Mouse (Mus musculus) brain, embryonic 18.5 days (tissue): ENCODE results near the gene Rab20.

ENCODE experiments used
- DNase-seq: peaks from one replicate; pipeline ENCODE4 v3.0.0-alpha.2; 2012; ENCODE audit warnings: low read depth, low spot score

Gene Rab20

GRCm38 (mm10) chr8:11404614-11405013 is 73.9 kb downstream of the Rab20 start:
- DNase-seq = no peak

- no peak for DNase-seq
These were observed 74.7 kb downstream of the Rab20 start for GRCm38 (mm10) chr8:11403813-11404212.
